Mouse (Mus musculus): ENCODE results near the gene Isx. TPM values are rescaled to one million over a fixed set of nuclear protein-coding genes. Genes with fewer than 3 reads are reported as not detected.

Isx gene
- total and polyA plus RNA-seq, 2 experiments from 2014 or later = not detected

GRCm38 (mm10) chr8:74870346-74870949 is 2.5 kb upstream of the Isx start:
- Histone ChIP-seq H3K9ac (no peak overlapping the region), H3K4me2 (ENCODE audit: low read depth) (no peak overlapping the region), H3K9me3 (ENCODE audit: low read length) (no peaks in the 10 kb centered on the region), H3K27ac (ENCODE audit: low read depth, low read length) (no peak overlapping the region), H3K4me3 (ENCODE audit: low read depth, low read length) (no peak overlapping the region), H3K4me1 (ENCODE audit: insufficient read depth) (no peaks in the 10 kb centered on the region), H3K27me3 (ENCODE audit: insufficient read depth, low read length) (no peaks in the 10 kb centered on the region), H3K36me3 (ENCODE audit: insufficient read depth) (no peaks in the 10 kb centered on the region)
- ATAC-seq = no peak; the same call in 1 of the 2 replicates
- no peak for DNase-seq
- TF ChIP-seq CTCF (IDR thresholded peaks at IDR 0.05; ENCODE audit: low read depth) = no peak
- 68% methylated on average over 4 of the region's 4 CpGs for WGBS

GRCm38 (mm10) chr8:74871686-74872085 is 1.3 kb upstream of the Isx start:
- Histone ChIP-seq H3K9ac (no peak overlapping the region), H3K27me3 (ENCODE audit: insufficient read depth, low read length) (no peaks in the 10 kb centered on the region), H3K36me3 (ENCODE audit: insufficient read depth) (no peaks in the 10 kb centered on the region), H3K4me1 (ENCODE audit: insufficient read depth) (no peaks in the 10 kb centered on the region), H3K4me2 (ENCODE audit: low read depth) (no peak overlapping the region), H3K4me3 (ENCODE audit: low read depth, low read length) (no peak overlapping the region), H3K27ac (ENCODE audit: low read depth, low read length) (no peak overlapping the region), H3K9me3 (ENCODE audit: low read length) (no peaks in the 10 kb centered on the region)
- no peak for TF ChIP-seq CTCF (IDR thresholded peaks at IDR 0.05; ENCODE audit: low read depth)
- WGBS = 60% methylated on average over 4 of the region's 4 CpGs
- DNase-seq = no peak
- ATAC-seq = peak; percentile 67; the same call in 1 of the 2 replicates

- Histone ChIP-seq H3K4me1 (ENCODE audit: insufficient read depth) (no peaks in the 10 kb centered on the region), H3K36me3 (ENCODE audit: insufficient read depth) (no peaks in the 10 kb centered on the region), H3K27ac (ENCODE audit: low read depth, low read length) (no peak overlapping the region), H3K4me3 (ENCODE audit: low read depth, low read length) (no peak overlapping the region), H3K9me3 (ENCODE audit: low read length) (no peaks in the 10 kb centered on the region), H3K4me2 (ENCODE audit: low read depth) (no peak overlapping the region), H3K27me3 (ENCODE audit: insufficient read depth, low read length) (no peaks in the 10 kb centered on the region), H3K9ac (no peak overlapping the region)
- ATAC-seq (no peak), DNase-seq (no peak)
- TF ChIP-seq CTCF (IDR thresholded peaks at IDR 0.05; ENCODE audit: low read depth) = no peak
- 90% methylated on average over 7 of the region's 7 CpGs for WGBS
Observed at GRCm38 (mm10) chr8:74872151-74872823, 686 bp upstream of the Isx start.

GRCm38 (mm10) chr8:74874565-74874964 is 1.6 kb downstream of the Isx start:
- 54% methylated on average over 2 of the region's 2 CpGs for WGBS
- H3K4me2 ChIP-seq (ENCODE audit: low read depth) = no peak overlapping the region
- no peak overlapping the region for H3K9ac ChIP-seq
- H3K4me1 ChIP-seq (ENCODE audit: insufficient read depth) = no peaks in the 10 kb centered on the region
- no peaks in the 10 kb centered on the region for H3K27me3 ChIP-seq (ENCODE audit: insufficient read depth, low read length)
- no peak for TF ChIP-seq CTCF (IDR thresholded peaks at IDR 0.05; ENCODE audit: low read depth)
- no peak overlapping the region for H3K4me3 ChIP-seq (ENCODE audit: low read depth, low read length)
- no peaks in the 10 kb centered on the region for H3K9me3 ChIP-seq (ENCODE audit: low read length)
- H3K36me3 ChIP-seq (ENCODE audit: insufficient read depth) = no peaks in the 10 kb centered on the region
- no peak overlapping the region for H3K27ac ChIP-seq (ENCODE audit: low read depth, low read length)
- ATAC-seq (no peak), DNase-seq (no peak)

DNA sequence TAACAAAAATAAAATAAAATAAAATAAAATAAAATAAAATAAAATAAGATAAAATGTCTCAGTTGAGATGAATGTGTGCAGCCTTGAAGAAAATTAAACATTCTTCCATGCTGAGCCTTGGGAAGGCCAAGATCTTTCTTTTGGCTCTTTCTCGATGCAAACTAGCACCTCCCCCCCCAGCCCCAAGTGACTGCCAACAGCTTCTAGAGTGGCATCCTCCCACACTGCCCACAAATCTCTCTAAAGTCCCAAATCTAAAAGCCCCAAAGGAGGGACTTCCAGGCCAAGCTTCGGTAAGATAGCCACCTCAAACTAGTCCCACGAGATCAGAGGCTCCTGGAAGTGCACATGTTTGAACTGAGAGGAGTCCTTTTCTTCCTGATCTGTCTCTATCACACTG is 5.7 kb downstream of the Isx start:
- TF ChIP-seq CTCF (IDR thresholded peaks at IDR 0.05; ENCODE audit: low read depth) = no peak
- H3K4me3 ChIP-seq (ENCODE audit: low read depth, low read length) = no peak overlapping the region
- H3K27ac ChIP-seq (ENCODE audit: low read depth, low read length) = no peak overlapping the region
- no peak overlapping the region for H3K9ac ChIP-seq
- H3K4me2 ChIP-seq (ENCODE audit: low read depth) = no peak overlapping the region
- no peaks in the 10 kb centered on the region for H3K4me1 ChIP-seq (ENCODE audit: insufficient read depth)
- WGBS = 88% methylated on average over 3 of the region's 3 CpGs
- ATAC-seq (no peak), DNase-seq (no peak)
- H3K27me3 ChIP-seq (ENCODE audit: insufficient read depth, low read length) = no peaks in the 10 kb centered on the region
- no peaks in the 10 kb centered on the region for H3K36me3 ChIP-seq (ENCODE audit: insufficient read depth)
- H3K9me3 ChIP-seq (ENCODE audit: low read length) = no peaks in the 10 kb centered on the region

DNA sequence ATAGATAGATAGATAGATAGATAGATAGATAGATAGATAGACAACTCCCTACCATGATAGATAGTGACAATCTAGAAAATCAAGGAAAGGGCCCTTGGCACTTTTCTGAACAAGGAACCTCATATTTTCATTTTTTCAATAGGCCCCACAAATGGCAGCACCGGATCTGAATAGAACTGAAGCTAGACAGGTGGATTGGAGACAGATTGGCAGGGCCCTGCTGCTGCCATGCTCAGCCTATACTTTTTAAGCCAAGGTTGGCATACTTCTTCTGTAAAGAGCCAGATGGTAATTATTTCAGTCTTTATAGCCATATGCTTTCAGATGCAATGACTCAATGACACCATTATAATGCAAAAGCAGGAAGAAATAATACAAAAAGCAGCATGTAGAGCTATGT is 15.8 kb downstream of the Isx start:
- H3K9me3 ChIP-seq (ENCODE audit: low read length) = no peaks in the 10 kb centered on the region
- 41% methylated on average over 1 of the region's 1 CpGs for WGBS
- ATAC-seq (peak; percentile 76), DNase-seq (peak; percentile 41)
- H3K4me2 ChIP-seq (ENCODE audit: low read depth) = no peak overlapping the region
- no peaks in the 10 kb centered on the region for H3K4me1 ChIP-seq (ENCODE audit: insufficient read depth)
- H3K4me3 ChIP-seq (ENCODE audit: low read depth, low read length) = no peak overlapping the region
- H3K36me3 ChIP-seq (ENCODE audit: insufficient read depth) = no peaks in the 10 kb centered on the region
- TF ChIP-seq CTCF (IDR thresholded peaks at IDR 0.05; ENCODE audit: low read depth) = no peak
- H3K9ac ChIP-seq = no peak overlapping the region
- no peaks in the 10 kb centered on the region for H3K27me3 ChIP-seq (ENCODE audit: insufficient read depth, low read length)
- H3K27ac ChIP-seq (ENCODE audit: low read depth, low read length) = no peak overlapping the region

GRCm38 (mm10) chr8:74891030-74891429 is 18.1 kb downstream of the Isx start:
- no peaks in the 10 kb centered on the region for H3K9me3 ChIP-seq (ENCODE audit: low read length)
- H3K27ac ChIP-seq (ENCODE audit: low read depth, low read length) = no peak overlapping the region
- WGBS = 45% methylated on average over 5 of the region's 5 CpGs
- ATAC-seq (peak; percentile 28; the same call in 1 of the 2 replicates), DNase-seq (peak; percentile 26)
- no peaks in the 10 kb centered on the region for H3K36me3 ChIP-seq (ENCODE audit: insufficient read depth)
- no peaks in the 10 kb centered on the region for H3K27me3 ChIP-seq (ENCODE audit: insufficient read depth, low read length)
- no peak overlapping the region for H3K4me2 ChIP-seq (ENCODE audit: low read depth)
- no peak overlapping the region for H3K9ac ChIP-seq
- H3K4me1 ChIP-seq (ENCODE audit: insufficient read depth) = no peaks in the 10 kb centered on the region
- no peak for TF ChIP-seq CTCF (IDR thresholded peaks at IDR 0.05; ENCODE audit: low read depth)
- no peak overlapping the region for H3K4me3 ChIP-seq (ENCODE audit: low read depth, low read length)
